Mouse (Mus musculus): ENCODE measurements around the gene Avp. TPM values are rescaled to one million over a fixed set of nuclear protein-coding genes. Genes with fewer than 3 reads are reported as not detected.

Gene Avp
- polyA plus RNA-seq (2016; fragmentation: Nextera tagmentation; extraction: Ambion mirVana), result not detected in 2 replicates

- ATAC-seq (ENCODE audit: low FRiP score, low read depth), result no peak
- Histone ChIP-seq H3K4me3 (no peak within 1 kb of the TSS), H3K27me3 (replicated peaks) (peaks cover 64% of the 10 kb centered on the region), H3K4me1 (peaks cover 9% of the 10 kb centered on the region), H3K27ac (no peak within 1 kb of the TSS), H3K9ac (no peak within 1 kb of the TSS), H3K9me3 (no peaks in the 10 kb centered on the region), H3K36me3 (no peaks in the 10 kb centered on the region), H3K4me2 (replicated peaks) (no peak within 1 kb of the TSS)
- WGBS, result 44% methylated on average over 10 of the region's 10 CpGs
These were observed at the start of gene Avp for GRCm38 (mm10) chr2:130582552-130582951. TSS of gene Avp (minus strand) at chr2:130582554.

GRCm38 (mm10) chr2:130629839-130630203 lies 47.5 kb upstream of the Avp start, which contains the start of the genes Fastkd5 and Ubox5:
TSS of gene Fastkd5 (minus strand) at chr2:130630027.
TSS of gene Ubox5 (minus strand) at chr2:130630038.
- ATAC-seq (ENCODE audit: low FRiP score, low read depth), result peak; percentile 86
- Histone ChIP-seq H3K4me3 (peak within 1 kb of the TSS; percentile 86), H3K27ac (no peak within 1 kb of the TSS), H3K4me1 (peaks cover 12% of the 10 kb centered on the region), H3K36me3 (peaks cover 21% of the 10 kb centered on the region), H3K27me3 (replicated peaks) (peaks cover 13% of the 10 kb centered on the region), H3K4me2 (replicated peaks) (peak within 1 kb of the TSS; percentile 88), H3K9me3 (no peaks in the 10 kb centered on the region), H3K9ac (peak within 1 kb of the TSS; percentile 88)
- under 1% methylated on average over 25 of the region's 25 CpGs for WGBS

GRCm38 (mm10) chr2:130629080-130629838 lies 46.9 kb upstream of the Avp start:
- 2% methylated on average over 37 of the region's 37 CpGs for WGBS
- ATAC-seq (ENCODE audit: low FRiP score, low read depth), result peak; percentile 60; the same call in 1 of the 2 replicates
- Histone ChIP-seq H3K4me2 (replicated peaks) (peak overlapping the region; percentile 88), H3K27me3 (replicated peaks) (peaks cover 8% of the 10 kb centered on the region), H3K4me3 (peak overlapping the region; percentile 86), H3K9ac (peak overlapping the region; percentile 88), H3K9me3 (no peaks in the 10 kb centered on the region), H3K36me3 (peaks cover 23% of the 10 kb centered on the region), H3K27ac (no peak overlapping the region), H3K4me1 (peaks cover 7% of the 10 kb centered on the region)

GRCm38 (mm10) chr2:130628424-130628823 lies 46.1 kb upstream of the Avp start:
- no peak for ATAC-seq (ENCODE audit: low FRiP score, low read depth)
- H3K4me1 ChIP-seq, result peaks cover 4% of the 10 kb centered on the region; the same call in 1 of the 2 replicates
- no peak overlapping the region for H3K27ac ChIP-seq
- H3K9ac ChIP-seq, result no peak overlapping the region
- peaks cover under 1% of the 10 kb centered on the region for H3K27me3 ChIP-seq (replicated peaks)
- no peak overlapping the region for H3K4me3 ChIP-seq
- H3K9me3 ChIP-seq, result no peaks in the 10 kb centered on the region
- 61% methylated on average over 3 of the region's 3 CpGs for WGBS
- H3K36me3 ChIP-seq, result peaks cover 23% of the 10 kb centered on the region
- peak overlapping the region; percentile 88 for H3K4me2 ChIP-seq (replicated peaks)

- 95% methylated on average over 7 of the region's 7 CpGs for WGBS
- Histone ChIP-seq H3K36me3 (peaks cover 45% of the 10 kb centered on the region), H3K4me2 (replicated peaks) (no peak overlapping the region), H3K9me3 (no peaks in the 10 kb centered on the region), H3K27me3 (replicated peaks) (no peaks in the 10 kb centered on the region), H3K27ac (no peak overlapping the region), H3K4me1 (no peaks in the 10 kb centered on the region), H3K4me3 (no peak overlapping the region), H3K9ac (no peak overlapping the region)
- ATAC-seq (ENCODE audit: low FRiP score, low read depth), result no peak
These were observed 36.6 kb upstream of the Avp start for GRCm38 (mm10) chr2:130618972-130619371.

GRCm38 (mm10) chr2:130613091-130613490 lies 30.7 kb upstream of the Avp start:
- Histone ChIP-seq H3K4me2 (replicated peaks) (no peak overlapping the region), H3K36me3 (peaks cover 30% of the 10 kb centered on the region), H3K27ac (no peak overlapping the region), H3K9me3 (no peaks in the 10 kb centered on the region), H3K27me3 (replicated peaks) (no peaks in the 10 kb centered on the region), H3K9ac (no peak overlapping the region), H3K4me1 (no peaks in the 10 kb centered on the region), H3K4me3 (no peak overlapping the region)
- WGBS, result 74% methylated on average over 3 of the region's 3 CpGs
- no peak for ATAC-seq (ENCODE audit: low FRiP score, low read depth)

GRCm38 (mm10) chr2:130602195-130602594 lies 19.8 kb upstream of the Avp start:
- H3K27me3 ChIP-seq (replicated peaks), result no peaks in the 10 kb centered on the region
- ATAC-seq (ENCODE audit: low FRiP score, low read depth), result no peak
- H3K27ac ChIP-seq, result no peak overlapping the region
- H3K4me3 ChIP-seq, result no peak overlapping the region
- WGBS, result 83% methylated on average over 4 of the region's 4 CpGs
- no peak overlapping the region for H3K4me2 ChIP-seq (replicated peaks)
- peaks cover 47% of the 10 kb centered on the region for H3K36me3 ChIP-seq
- no peaks in the 10 kb centered on the region for H3K9me3 ChIP-seq
- no peaks in the 10 kb centered on the region for H3K4me1 ChIP-seq
- no peak overlapping the region for H3K9ac ChIP-seq

GRCm38 (mm10) chr2:130598399-130598798 lies 16.0 kb upstream of the Avp start:
- no peak for ATAC-seq (ENCODE audit: low FRiP score, low read depth)
- peaks cover 70% of the 10 kb centered on the region for H3K36me3 ChIP-seq
- WGBS, result 81% methylated on average over 3 of the region's 3 CpGs
- no peaks in the 10 kb centered on the region for H3K9me3 ChIP-seq
- H3K4me2 ChIP-seq (replicated peaks), result no peak overlapping the region
- H3K4me1 ChIP-seq, result no peaks in the 10 kb centered on the region
- no peak overlapping the region for H3K27ac ChIP-seq
- no peak overlapping the region for H3K4me3 ChIP-seq
- H3K9ac ChIP-seq, result no peak overlapping the region
- no peaks in the 10 kb centered on the region for H3K27me3 ChIP-seq (replicated peaks)

- Histone ChIP-seq H3K36me3 (peaks cover 69% of the 10 kb centered on the region), H3K9ac (no peak overlapping the region), H3K27me3 (replicated peaks) (no peaks in the 10 kb centered on the region), H3K4me2 (replicated peaks) (no peak overlapping the region), H3K27ac (no peak overlapping the region), H3K9me3 (no peaks in the 10 kb centered on the region), H3K4me3 (no peak overlapping the region), H3K4me1 (no peaks in the 10 kb centered on the region)
- no peak for ATAC-seq (ENCODE audit: low FRiP score, low read depth)
- 26% methylated on average over 1 of the region's 1 CpGs for WGBS
These were observed 15.3 kb upstream of the Avp start for GRCm38 (mm10) chr2:130597601-130598010.

- WGBS, result 96% methylated on average over 1 of the region's 1 CpGs
- Histone ChIP-seq H3K27ac (no peak overlapping the region), H3K9me3 (no peaks in the 10 kb centered on the region), H3K9ac (no peak overlapping the region), H3K27me3 (replicated peaks) (no peaks in the 10 kb centered on the region), H3K4me3 (no peak overlapping the region), H3K4me1 (no peaks in the 10 kb centered on the region), H3K4me2 (replicated peaks) (no peak overlapping the region), H3K36me3 (peaks cover 76% of the 10 kb centered on the region)
- ATAC-seq (ENCODE audit: low FRiP score, low read depth), result no peak
These were observed 13.2 kb upstream of the Avp start for GRCm38 (mm10) chr2:130595596-130595995.

- H3K27ac ChIP-seq, result no peak overlapping the region
- WGBS, result 92% methylated on average over 2 of the region's 2 CpGs
- H3K9me3 ChIP-seq, result no peaks in the 10 kb centered on the region
- H3K4me1 ChIP-seq, result no peaks in the 10 kb centered on the region
- no peak overlapping the region for H3K4me3 ChIP-seq
- H3K27me3 ChIP-seq (replicated peaks), result no peaks in the 10 kb centered on the region
- H3K9ac ChIP-seq, result no peak overlapping the region
- peaks cover 50% of the 10 kb centered on the region for H3K36me3 ChIP-seq
- H3K4me2 ChIP-seq (replicated peaks), result no peak overlapping the region
- no peak for ATAC-seq (ENCODE audit: low FRiP score, low read depth)
These were observed 8.7 kb upstream of the Avp start for GRCm38 (mm10) chr2:130591016-130591415.

GRCm38 (mm10) chr2:130589761-130590160 lies 7.4 kb upstream of the Avp start:
- Histone ChIP-seq H3K4me2 (replicated peaks) (no peak overlapping the region), H3K36me3 (peaks cover 38% of the 10 kb centered on the region), H3K4me1 (no peaks in the 10 kb centered on the region), H3K4me3 (no peak overlapping the region), H3K27ac (no peak overlapping the region), H3K27me3 (replicated peaks) (no peaks in the 10 kb centered on the region), H3K9ac (no peak overlapping the region), H3K9me3 (no peaks in the 10 kb centered on the region)
- ATAC-seq (ENCODE audit: low FRiP score, low read depth), result no peak
- WGBS, result 94% methylated on average over 2 of the region's 2 CpGs

- H3K9me3 ChIP-seq, result no peaks in the 10 kb centered on the region
- H3K4me2 ChIP-seq (replicated peaks), result no peak overlapping the region
- no peaks in the 10 kb centered on the region for H3K4me1 ChIP-seq
- WGBS, result 72% methylated on average over 4 of the region's 4 CpGs
- no peak for ATAC-seq (ENCODE audit: low FRiP score, low read depth)
- no peak overlapping the region for H3K9ac ChIP-seq
- H3K36me3 ChIP-seq, result peaks cover 34% of the 10 kb centered on the region
- H3K27ac ChIP-seq, result no peak overlapping the region
- no peak overlapping the region for H3K4me3 ChIP-seq
- peaks cover under 1% of the 10 kb centered on the region; the same call in 1 of the 2 replicates for H3K27me3 ChIP-seq (replicated peaks)
These were observed 6.8 kb upstream of the Avp start for GRCm38 (mm10) chr2:130589157-130589556.

All from neural tube, embryonic 12.5 days (tissue).